Mouse (Mus musculus) left cerebral cortex, adult 18-20 months (tissue): ENCODE measurements around the gene Larp6. TPM values are rescaled to one million over a fixed set of nuclear protein-coding genes. Genes with fewer than 3 reads are reported as not detected.
A peak's percentile ranks its signal among the peaks of the same experiment; 100 is the strongest.

Source experiments
- DNase-seq, 2 experiments: peaks; one replicate each; pipeline ENCODE4 v3.0.0; 2021 to 2022; ENCODE audit warnings: low spot score in 2 of 2, mixed read lengths in 1 of 2
- total RNA-seq, 2 experiments: library from RNA; stranded (reverse); gene quantifications; 2 replicates each; pipeline ENCODE4 v1.2.3; 2021

The Larp6 gene
- total RNA-seq, 2 experiments from 2014 or later, result 37.6 to 41.6 TPM

GRCm38 (mm10) chr9:60713616-60714015 is 827 bp downstream of the Larp6 start:
- no peak for DNase-seq

- DNase-seq, result peak; percentile 35
Observed at GRCm38 (mm10) chr9:60714191-60714590, 1.4 kb downstream of the Larp6 start.

- peak; percentile 58 to 66 for DNase-seq
Observed at GRCm38 (mm10) chr9:60715271-60715670, 2.5 kb downstream of the Larp6 start.

GRCm38 (mm10) chr9:60715828-60716227 is 3.0 kb downstream of the Larp6 start:
- peak in 1 of 2 experiments; percentile 10 for DNase-seq

GRCm38 (mm10) chr9:60718284-60718683 is 5.5 kb downstream of the Larp6 start:
- peak in 1 of 2 experiments; percentile 55 for DNase-seq

- DNase-seq, result peak in 1 of 2 experiments; percentile 13
Observed at GRCm38 (mm10) chr9:60719687-60720086, 6.9 kb downstream of the Larp6 start.

GRCm38 (mm10) chr9:60724968-60725367 is 12.2 kb downstream of the Larp6 start:
- no peak for DNase-seq

- DNase-seq, result peak; percentile 33 to 35
Observed at GRCm38 (mm10) chr9:60734321-60734720, 21.5 kb downstream of the Larp6 start.

- DNase-seq, result no peak
Observed at GRCm38 (mm10) chr9:60739126-60739525, 26.3 kb downstream of the Larp6 start.

GRCm38 (mm10) chr9:60741436-60741835 is 28.6 kb downstream of the Larp6 start:
- DNase-seq, result no peak

GRCm38 (mm10) chr9:60742516-60742915 is 29.7 kb downstream of the Larp6 start:
- DNase-seq, result peak; percentile 30 to 43

GRCm38 (mm10) chr9:60743180-60743900 is 30.6 kb downstream of the Larp6 start:
- DNase-seq, result peak; percentile 41 to 42

- peak; percentile 58 to 66 for DNase-seq
Observed at GRCm38 (mm10) chr9:60744171-60744969, 31.6 kb downstream of the Larp6 start.

- no peak for DNase-seq
Observed at GRCm38 (mm10) chr9:60744971-60745370, 32.2 kb downstream of the Larp6 start.

- no peak for DNase-seq
Observed at GRCm38 (mm10) chr9:60746561-60746960, 33.8 kb downstream of the Larp6 start.

- no peak for DNase-seq
Observed at GRCm38 (mm10) chr9:60747672-60748071, 34.9 kb downstream of the Larp6 start.

GRCm38 (mm10) chr9:60748191-60748590 is 35.4 kb downstream of the Larp6 start:
- no peak for DNase-seq

- no peak for DNase-seq
Observed at GRCm38 (mm10) chr9:60749105-60749504, 36.3 kb downstream of the Larp6 start.

GRCm38 (mm10) chr9:60751098-60751497 is 38.3 kb downstream of the Larp6 start:
- no peak for DNase-seq

- no peak for DNase-seq
Observed at GRCm38 (mm10) chr9:60751971-60752370, 39.2 kb downstream of the Larp6 start.

- DNase-seq, result no peak
Observed at GRCm38 (mm10) chr9:60752636-60753035, 39.8 kb downstream of the Larp6 start.

GRCm38 (mm10) chr9:60756258-60756657 is 43.5 kb downstream of the Larp6 start:
- DNase-seq, result peak; percentile 54 to 76
